Mouse (Mus musculus) intestine, embryonic 15.5 days (tissue): ENCODE results near the gene Qk. TPM values are rescaled to one million over a fixed set of nuclear protein-coding genes. Genes with fewer than 3 reads are reported as not detected.

Experiments used
- ATAC-seq: fragments of 200-750 bp; cut with Nextera tagmentation; 2 replicates; pipeline ENCODE4 v1.8.0; 2017; ENCODE audit warnings: moderate TSS enrichment, moderate library complexity
- H3K27ac ChIP-seq: fragments of 300-500 bp; sonication (generic); 2 replicates; pipeline ENCODE4 v1.5.1; 2015; ENCODE audit warnings: mild to moderate bottlenecking, inconsistent platforms
- H3K27me3 ChIP-seq: fragments of 300-500 bp; sonication (generic); replicated peaks from 2 replicates; pipeline ENCODE4 v1.6.1; 2015; ENCODE audit warnings: inconsistent platforms
- H3K36me3 ChIP-seq: fragments of 300-500 bp; sonication (generic); 2 replicates; pipeline ENCODE4 v1.6.1; 2015; ENCODE audit warnings: inconsistent platforms
- H3K4me1 ChIP-seq: fragments of 300-500 bp; sonication (generic); replicated peaks from 2 replicates; pipeline ENCODE4 v1.6.1; 2015; ENCODE audit warnings: inconsistent platforms
- H3K4me2 ChIP-seq: fragments of 300-500 bp; sonication (generic); replicated peaks from 2 replicates; pipeline ENCODE4 v1.6.1; 2015; ENCODE audit warnings: mild to moderate bottlenecking, inconsistent platforms
- H3K4me3 ChIP-seq: fragments of 300-500 bp; sonication (generic); replicated peaks from 2 replicates; pipeline ENCODE4 v1.5.1; 2015; ENCODE audit warnings: inconsistent platforms
- H3K9ac ChIP-seq: fragments of 300-500 bp; sonication (generic); 2 replicates; pipeline ENCODE4 v1.6.1; 2015; ENCODE audit warnings: inconsistent platforms
- H3K9me3 ChIP-seq: fragments of 300-500 bp; sonication (generic); 2 replicates; pipeline ENCODE4 v1.6.1; 2016; ENCODE audit warnings: inconsistent platforms
- WGBS: fragments of 180-500 bp; shearing (Covaris S2); methylation state at CpG from one replicate; pipeline ENCODE4 v1.1.7; 2015; 5-methylcytosine and 5-hydroxymethylcytosine counted together
- polyA plus RNA-seq: library from polyadenylated mRNA; unstranded; fragments of >200 nt; fragmentation: Nextera tagmentation; extraction: Ambion mirVana; gene quantifications from 2 replicates; pipeline ENCODE4 v1.2.1, GENCODE M21; 2015

Gene Qk
- polyA plus RNA-seq, 1 experiment from 2014 or later: 13.0 TPM

GRCm38 (mm10) chr17:10336558-10336957 lies 16.9 kb upstream of the Qk start:
- ATAC-seq: no peak
- WGBS: 88% methylated on average over 12 of the region's 12 CpGs
- Histone ChIP-seq H3K9me3 (no peaks in the 10 kb centered on the region), H3K27ac (no peak overlapping the region), H3K4me2 (no peak overlapping the region), H3K4me3 (no peak overlapping the region), H3K9ac (no peak overlapping the region), H3K36me3 (no peaks in the 10 kb centered on the region), H3K27me3 (no peaks in the 10 kb centered on the region; the same call in 1 of the 2 replicates), H3K4me1 (peaks cover 10% of the 10 kb centered on the region; the same call in 1 of the 2 replicates)

GRCm38 (mm10) chr17:10335809-10336499 lies 16.3 kb upstream of the Qk start:
- 0 out of 2 replicates have a peak, but pooled peaks have one; percentile 47 for ATAC-seq
- Histone ChIP-seq H3K4me3 (peak overlapping the region; percentile 42), H3K27me3 (no peaks in the 10 kb centered on the region; the same call in 1 of the 2 replicates), H3K36me3 (no peaks in the 10 kb centered on the region), H3K4me1 (peaks cover 10% of the 10 kb centered on the region; the same call in 1 of the 2 replicates), H3K9ac (0 out of 2 replicates have a peak overlapping the region, but pooled peaks have one; percentile 58), H3K27ac (no peak overlapping the region), H3K9me3 (no peaks in the 10 kb centered on the region), H3K4me2 (peak overlapping the region; percentile 92)
- 30% methylated on average over 16 of the region's 16 CpGs for WGBS

- peak overlapping the region; percentile 58 for H3K9ac ChIP-seq
Measured at GRCm38 (mm10) chr17:10334957-10335690, 15.5 kb upstream of the Qk start.

GRCm38 (mm10) chr17:10334481-10334880 lies 14.8 kb upstream of the Qk start:
- peaks cover 10% of the 10 kb centered on the region; the same call in 1 of the 2 replicates for H3K4me1 ChIP-seq
- H3K27ac ChIP-seq: no peak overlapping the region
- H3K4me3 ChIP-seq: no peak overlapping the region; the same call in 1 of the 2 replicates
- no peak overlapping the region for H3K9ac ChIP-seq
- WGBS: 48% methylated on average over 1 of the region's 1 CpGs
- 0 out of 2 replicates have a peak, but pooled peaks have one; percentile 10 for ATAC-seq
- no peaks in the 10 kb centered on the region for H3K9me3 ChIP-seq
- no peaks in the 10 kb centered on the region for H3K36me3 ChIP-seq
- peak overlapping the region; percentile 92 for H3K4me2 ChIP-seq
- no peaks in the 10 kb centered on the region; the same call in 1 of the 2 replicates for H3K27me3 ChIP-seq

More at GRCm38 (mm10) chr17:10334957-10335690, 15.5 kb upstream of the Qk start:
- ATAC-seq: peak; percentile 86
- WGBS: 2% methylated on average over 31 of the region's 31 CpGs
- H3K4me2 ChIP-seq: peak overlapping the region; percentile 92
- H3K4me3 ChIP-seq: peak overlapping the region; percentile 42
- H3K9me3 ChIP-seq: no peaks in the 10 kb centered on the region
- H3K27ac ChIP-seq: peak overlapping the region; percentile 51; the same call in 1 of the 2 replicates
- H3K4me1 ChIP-seq: peaks cover 10% of the 10 kb centered on the region; the same call in 1 of the 2 replicates
- no peaks in the 10 kb centered on the region for H3K36me3 ChIP-seq
- H3K27me3 ChIP-seq: no peaks in the 10 kb centered on the region; the same call in 1 of the 2 replicates

GRCm38 (mm10) chr17:10333321-10333720 lies 13.7 kb upstream of the Qk start:
- Histone ChIP-seq H3K9ac (no peak overlapping the region), H3K4me2 (no peak overlapping the region), H3K9me3 (no peaks in the 10 kb centered on the region), H3K27me3 (no peaks in the 10 kb centered on the region; the same call in 1 of the 2 replicates), H3K27ac (no peak overlapping the region), H3K36me3 (no peaks in the 10 kb centered on the region), H3K4me3 (no peak overlapping the region), H3K4me1 (peaks cover 10% of the 10 kb centered on the region; the same call in 1 of the 2 replicates)
- 91% methylated on average over 8 of the region's 8 CpGs for WGBS
- no peak for ATAC-seq

- no peak for ATAC-seq
- Histone ChIP-seq H3K4me1 (peaks cover 10% of the 10 kb centered on the region; the same call in 1 of the 2 replicates), H3K4me3 (no peak overlapping the region), H3K9ac (no peak overlapping the region), H3K27me3 (no peaks in the 10 kb centered on the region; the same call in 1 of the 2 replicates), H3K36me3 (no peaks in the 10 kb centered on the region), H3K9me3 (no peaks in the 10 kb centered on the region), H3K27ac (no peak overlapping the region), H3K4me2 (no peak overlapping the region)
- 68% methylated on average over 3 of the region's 3 CpGs for WGBS
Measured at GRCm38 (mm10) chr17:10332127-10332526, 12.5 kb upstream of the Qk start.

- no peak overlapping the region for H3K27ac ChIP-seq
- WGBS: 68% methylated on average over 5 of the region's 5 CpGs
- ATAC-seq: no peak
- H3K4me2 ChIP-seq: no peak overlapping the region
- H3K4me1 ChIP-seq: 0 out of 2 replicates have a peak, but pooled peaks cover 1% of the 10 kb centered on the region
- no peak overlapping the region for H3K9ac ChIP-seq
- H3K9me3 ChIP-seq: no peaks in the 10 kb centered on the region
- H3K4me3 ChIP-seq: no peak overlapping the region
- H3K36me3 ChIP-seq: no peaks in the 10 kb centered on the region
- no peaks in the 10 kb centered on the region; the same call in 1 of the 2 replicates for H3K27me3 ChIP-seq
Measured at GRCm38 (mm10) chr17:10329461-10329860, 9.8 kb upstream of the Qk start.

GRCm38 (mm10) chr17:10328544-10329100 lies 9.0 kb upstream of the Qk start:
- H3K9ac ChIP-seq: no peak overlapping the region
- WGBS: 87% methylated on average over 9 of the region's 9 CpGs
- no peaks in the 10 kb centered on the region for H3K27me3 ChIP-seq
- no peak for ATAC-seq
- no peaks in the 10 kb centered on the region for H3K4me1 ChIP-seq
- H3K4me2 ChIP-seq: no peak overlapping the region
- H3K9me3 ChIP-seq: no peaks in the 10 kb centered on the region
- no peak overlapping the region for H3K4me3 ChIP-seq
- H3K36me3 ChIP-seq: no peaks in the 10 kb centered on the region
- H3K27ac ChIP-seq: no peak overlapping the region

- no peak overlapping the region for H3K4me2 ChIP-seq
- ATAC-seq: no peak
- H3K9ac ChIP-seq: no peak overlapping the region
- no peaks in the 10 kb centered on the region for H3K9me3 ChIP-seq
- no peaks in the 10 kb centered on the region for H3K27me3 ChIP-seq
- no peaks in the 10 kb centered on the region for H3K36me3 ChIP-seq
- H3K4me1 ChIP-seq: no peaks in the 10 kb centered on the region
- 76% methylated on average over 5 of the region's 5 CpGs for WGBS
- H3K27ac ChIP-seq: no peak overlapping the region
- no peak overlapping the region for H3K4me3 ChIP-seq
Measured at GRCm38 (mm10) chr17:10327584-10328210, 8.0 kb upstream of the Qk start.

- Histone ChIP-seq H3K9ac (no peak overlapping the region), H3K9me3 (no peaks in the 10 kb centered on the region), H3K27ac (no peak overlapping the region), H3K4me1 (no peaks in the 10 kb centered on the region), H3K4me3 (no peak overlapping the region), H3K27me3 (no peaks in the 10 kb centered on the region), H3K36me3 (no peaks in the 10 kb centered on the region), H3K4me2 (no peak overlapping the region)
- WGBS: 86% methylated on average over 3 of the region's 3 CpGs
- ATAC-seq: no peak
Measured at GRCm38 (mm10) chr17:10326596-10327045, 7.0 kb upstream of the Qk start.

GRCm38 (mm10) chr17:10325921-10326320 lies 6.3 kb upstream of the Qk start:
- ATAC-seq: no peak
- Histone ChIP-seq H3K36me3 (no peaks in the 10 kb centered on the region), H3K9ac (no peak overlapping the region), H3K27ac (no peak overlapping the region), H3K4me1 (no peaks in the 10 kb centered on the region), H3K4me2 (no peak overlapping the region), H3K27me3 (no peaks in the 10 kb centered on the region), H3K9me3 (no peaks in the 10 kb centered on the region), H3K4me3 (no peak overlapping the region)
- 93% methylated on average over 4 of the region's 4 CpGs for WGBS
